Comparison of ENCODE assay signal across 9 mouse cellular contexts in the genomic region with DNA sequence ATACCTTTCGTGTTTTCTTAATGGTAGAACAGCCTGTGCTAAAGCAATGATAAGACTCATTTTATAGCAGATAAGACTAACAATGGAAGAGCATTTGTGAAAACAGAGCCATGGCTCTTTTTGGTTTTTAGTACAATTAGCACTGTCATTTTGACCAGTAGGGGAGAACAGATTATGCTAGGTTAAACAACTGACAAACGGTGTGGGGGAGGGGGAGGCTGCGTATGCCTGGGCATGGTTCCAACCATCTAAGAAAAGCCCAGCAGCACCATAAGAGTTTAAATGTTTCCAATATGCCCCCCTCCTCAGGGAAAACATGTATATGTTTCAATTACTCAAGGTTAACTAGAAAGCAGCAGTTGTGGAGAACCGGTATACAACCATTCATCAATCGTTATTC.
DNase-seq lines count a peak whose midpoint lies in the region; ATAC-seq and TF ChIP-seq lines count a peak whose summit lies in the region.
"Had no signal": no experiment of that assay in that cellular context is flagged by ENCODE, and none has a peak within 500 bp of the region (broad histone marks: within the 10 kb centered on the region; RNA-seq: fewer than 3 reads in every experiment).

No protein-coding gene starts in this region.

- H3K4me1 ChIP-seq in hindbrain, embryonic 12.5 days, result peaks cover 23% of the 10 kb centered on the region
- H3K4me1 ChIP-seq in hindbrain, embryonic 10.5 days (replicated peaks), result peaks cover 10% of the 10 kb centered on the region; the same call in 1 of the 2 replicates
- peaks cover 10% of the 10 kb centered on the region for H3K4me1 ChIP-seq in midbrain, embryonic 15.5 days
- no peaks in the 10 kb centered on the region for H3K4me1 ChIP-seq in midbrain, embryonic 11.5 days (ENCODE audit: control insufficient read depth, insufficient read depth, low read length)
- peaks cover 30% of the 10 kb centered on the region for H3K4me1 ChIP-seq in hindbrain, embryonic 15.5 days (replicated peaks)
- no peaks in the 10 kb centered on the region for H3K4me1 ChIP-seq in stomach, postnatal 0 days (replicated peaks; ENCODE audit: control insufficient read depth, insufficient read depth)

- WGBS in hindbrain, embryonic 12.5 days, result 58% methylated on average over 5 of the region's 5 CpGs
- 79% methylated on average over 5 of the region's 5 CpGs for WGBS in hindbrain, embryonic 10.5 days
- 47% methylated on average over 5 of the region's 5 CpGs for whole genome bisulfite sequencing in midbrain, embryonic 15.5 days
- WGBS in midbrain, embryonic 11.5 days, result 80% methylated on average over 5 of the region's 5 CpGs
- WGBS in hindbrain, embryonic 15.5 days, result 30% methylated on average over 5 of the region's 5 CpGs
- 31% methylated on average over 5 of the region's 5 CpGs for WGBS in stomach, postnatal 0 days

- peak; percentile 46; the same call in 1 of the 2 replicates for ATAC-seq in hindbrain, embryonic 12.5 days (ENCODE audit: low FRiP score)
- no peak for ATAC-seq in midbrain, embryonic 15.5 days (replicated peaks)
- ATAC-seq in midbrain, embryonic 11.5 days (ENCODE audit: low FRiP score), result no peak
- ATAC-seq in hindbrain, embryonic 15.5 days (ENCODE audit: low FRiP score, low read depth), result no peak
- ATAC-seq in stomach, postnatal 0 days (ENCODE audit: low FRiP score, low TSS enrichment), result no peak
- ATAC-seq: Patski had no signal

- 0 out of 2 replicates have a peak, but pooled peaks have one; percentile 16 for TF ChIP-seq CTCF in stomach, postnatal 0 days (IDR thresholded peaks at IDR 0.05; ENCODE audit: low read depth)

- no peaks in the 10 kb centered on the region for H3K36me3 ChIP-seq in hindbrain, embryonic 12.5 days
- H3K36me3 ChIP-seq in hindbrain, embryonic 10.5 days, result no peaks in the 10 kb centered on the region
- H3K36me3 ChIP-seq in midbrain, embryonic 15.5 days (replicated peaks), result no peaks in the 10 kb centered on the region
- H3K36me3 ChIP-seq in midbrain, embryonic 11.5 days (ENCODE audit: control insufficient read depth, insufficient read depth, low read length), result no peaks in the 10 kb centered on the region
- no peaks in the 10 kb centered on the region for H3K36me3 ChIP-seq in hindbrain, embryonic 15.5 days
- no peaks in the 10 kb centered on the region for H3K36me3 ChIP-seq in stomach, postnatal 0 days (ENCODE audit: control insufficient read depth, insufficient read depth, low read length)

- no peak for DNase-seq in hindbrain, embryonic 10.5 days (ENCODE audit: low spot score)
- no peak for DNase-seq in midbrain, embryonic 11.5 days (ENCODE audit: low spot score, missing footprints)
- no peak for DNase-seq in stomach, postnatal 0 days (ENCODE audit: low spot score)
- DNase-seq in thymus, postnatal 14 days, result no peak

- no peak overlapping the region for H3K4me2 ChIP-seq in hindbrain, embryonic 12.5 days (replicated peaks)
- H3K4me2 ChIP-seq in midbrain, embryonic 15.5 days, result no peak overlapping the region
- H3K4me2 ChIP-seq in midbrain, embryonic 11.5 days, result no peak overlapping the region
- peak overlapping the region; percentile 14; the same call in 1 of the 2 replicates for H3K4me2 ChIP-seq in hindbrain, embryonic 15.5 days
- no peak overlapping the region for H3K4me2 ChIP-seq in stomach, postnatal 0 days (replicated peaks; ENCODE audit: low read depth)

- H3K9ac ChIP-seq in hindbrain, embryonic 12.5 days, result no peak overlapping the region
- H3K9ac ChIP-seq in midbrain, embryonic 15.5 days, result no peak overlapping the region
- H3K9ac ChIP-seq in midbrain, embryonic 11.5 days (ENCODE audit: low read length), result no peak overlapping the region
- H3K9ac ChIP-seq in hindbrain, embryonic 15.5 days, result no peak overlapping the region
- no peak overlapping the region for H3K9ac ChIP-seq in stomach, postnatal 0 days (ENCODE audit: low read length)
- H3K9ac ChIP-seq: liver, embryonic 14.5 days had no signal

- no peaks in the 10 kb centered on the region for H3K9me3 ChIP-seq in hindbrain, embryonic 12.5 days (replicated peaks)
- no peaks in the 10 kb centered on the region for H3K9me3 ChIP-seq in hindbrain, embryonic 10.5 days
- H3K9me3 ChIP-seq in midbrain, embryonic 15.5 days, result no peaks in the 10 kb centered on the region
- H3K9me3 ChIP-seq in midbrain, embryonic 11.5 days (ENCODE audit: control insufficient read depth, low read length), result no peaks in the 10 kb centered on the region
- H3K9me3 ChIP-seq in hindbrain, embryonic 15.5 days, result no peaks in the 10 kb centered on the region
- H3K9me3 ChIP-seq in stomach, postnatal 0 days (ENCODE audit: control insufficient read depth, low read length), result no peaks in the 10 kb centered on the region

- H3K27ac ChIP-seq in hindbrain, embryonic 12.5 days, result 0 out of 2 replicates have a peak overlapping the region, but pooled peaks have one; percentile 48
- H3K27ac ChIP-seq in hindbrain, embryonic 10.5 days, result no peak overlapping the region
- H3K27ac ChIP-seq in midbrain, embryonic 15.5 days, result peak overlapping the region; percentile 38; the same call in 1 of the 2 replicates
- H3K27ac ChIP-seq in midbrain, embryonic 11.5 days (ENCODE audit: low read depth, low read length), result no peak overlapping the region
- peak overlapping the region; percentile 35; the same call in 1 of the 2 replicates for H3K27ac ChIP-seq in hindbrain, embryonic 15.5 days (replicated peaks)
- H3K27ac ChIP-seq in stomach, postnatal 0 days (replicated peaks), result no peak overlapping the region
- H3K27ac ChIP-seq: liver, embryonic 14.5 days had no signal

- no peak overlapping the region for H3K4me3 ChIP-seq in hindbrain, embryonic 12.5 days
- H3K4me3 ChIP-seq in hindbrain, embryonic 10.5 days, result no peak overlapping the region
- no peak overlapping the region for H3K4me3 ChIP-seq in midbrain, embryonic 15.5 days
- no peak overlapping the region for H3K4me3 ChIP-seq in midbrain, embryonic 11.5 days (ENCODE audit: low read depth, low read length)
- no peak overlapping the region for H3K4me3 ChIP-seq in hindbrain, embryonic 15.5 days
- no peak overlapping the region for H3K4me3 ChIP-seq in stomach, postnatal 0 days (ENCODE audit: low read depth, low read length)

- TF ChIP-seq EP300 in stomach, postnatal 0 days (optimal IDR thresholded peaks at IDR 0.05), result no peak

- H3K27me3 ChIP-seq in hindbrain, embryonic 12.5 days, result no peaks in the 10 kb centered on the region
- no peaks in the 10 kb centered on the region for H3K27me3 ChIP-seq in hindbrain, embryonic 10.5 days (ENCODE audit: insufficient read depth, poor library complexity, severe bottlenecking)
- H3K27me3 ChIP-seq in midbrain, embryonic 15.5 days (replicated peaks), result no peaks in the 10 kb centered on the region
- no peaks in the 10 kb centered on the region for H3K27me3 ChIP-seq in midbrain, embryonic 11.5 days (ENCODE audit: control insufficient read depth, insufficient read depth, low read length)
- no peaks in the 10 kb centered on the region for H3K27me3 ChIP-seq in hindbrain, embryonic 15.5 days
- no peaks in the 10 kb centered on the region for H3K27me3 ChIP-seq in stomach, postnatal 0 days (ENCODE audit: control insufficient read depth, insufficient read depth, low read length)
- H3K27me3 ChIP-seq: Patski had no signal

Comparison
In these comparisons a context has a peak if more than half of its experiments do, and no peak if none do; other contexts are left out.
1. H3K27ac ChIP-seq: peak in hindbrain, embryonic 12.5 days (single experiment), midbrain, embryonic 15.5 days (single experiment) and hindbrain, embryonic 15.5 days (single experiment); none in hindbrain, embryonic 10.5 days (single experiment), midbrain, embryonic 11.5 days (single experiment) and stomach, postnatal 0 days (single experiment).